Mouse (Mus musculus) kidney, embryonic 16.5 days (tissue): ENCODE results near the gene Tmem156. TPM values are rescaled to one million over a fixed set of nuclear protein-coding genes. Genes with fewer than 3 reads are reported as not detected.

ENCODE experiments used
- ATAC-seq: fragments of 200-750 bp; cut with Nextera tagmentation; 2 replicates; pipeline ENCODE4 v1.8.0; 2017; ENCODE audit warnings: moderate TSS enrichment; ENCODE audit not compliant: low FRiP score, low TSS enrichment
- H3K27ac ChIP-seq: fragments of 300-500 bp; sonication (generic); 2 replicates; pipeline ENCODE4 v1.5.1; 2014; ENCODE audit warnings: low read length
- H3K27me3 ChIP-seq: fragments of 300-500 bp; sonication (generic); 2 replicates; pipeline ENCODE4 v1.6.1; 2014; ENCODE audit warnings: low read length, control low read depth, mixed read lengths; ENCODE audit not compliant: insufficient read depth
- H3K36me3 ChIP-seq: fragments of 300-500 bp; sonication (generic); 2 replicates; pipeline ENCODE4 v1.6.1; 2014; ENCODE audit warnings: low read length, control low read depth, mixed read lengths; ENCODE audit not compliant: insufficient read depth
- H3K4me1 ChIP-seq: fragments of 300-500 bp; sonication (generic); 2 replicates; pipeline ENCODE4 v1.6.1; 2014; ENCODE audit warnings: low read length, control low read depth, mixed read lengths; ENCODE audit not compliant: insufficient read depth
- H3K4me2 ChIP-seq: fragments of 300-500 bp; sonication (generic); replicated peaks from 2 replicates; pipeline ENCODE4 v1.6.1; 2014; ENCODE audit warnings: low read depth, low read length
- H3K4me3 ChIP-seq: fragments of 300-500 bp; sonication (generic); 2 replicates; pipeline ENCODE4 v1.5.1; 2014; ENCODE audit warnings: mild to moderate bottlenecking, low read length
- H3K9ac ChIP-seq: fragments of 300-500 bp; sonication (generic); replicated peaks from 2 replicates; pipeline ENCODE4 v1.6.1; 2014; ENCODE audit warnings: low read length
- H3K9me3 ChIP-seq: fragments of 300-500 bp; sonication (generic); 2 replicates; pipeline ENCODE4 v1.6.1; 2016; ENCODE audit warnings: low read length, control low read depth
- WGBS: fragments of 180-500 bp; shearing (Covaris S2); extraction: QIAGEN DNeasy Blood & Tissue Kit; methylation state at CpG from one replicate; pipeline ENCODE4 v1.1.7; 2014; 5-methylcytosine and 5-hydroxymethylcytosine counted together
- polyA plus RNA-seq: library from polyadenylated mRNA; unstranded; fragments of >200 nt; fragmentation: Nextera tagmentation; extraction: Ambion mirVana; gene quantifications from 2 replicates; pipeline ENCODE4 v1.2.1, GENCODE M21; 2015

The Tmem156 gene
- polyA plus RNA-seq, 1 experiment from 2014 or later: 0.17 TPM

DNA sequence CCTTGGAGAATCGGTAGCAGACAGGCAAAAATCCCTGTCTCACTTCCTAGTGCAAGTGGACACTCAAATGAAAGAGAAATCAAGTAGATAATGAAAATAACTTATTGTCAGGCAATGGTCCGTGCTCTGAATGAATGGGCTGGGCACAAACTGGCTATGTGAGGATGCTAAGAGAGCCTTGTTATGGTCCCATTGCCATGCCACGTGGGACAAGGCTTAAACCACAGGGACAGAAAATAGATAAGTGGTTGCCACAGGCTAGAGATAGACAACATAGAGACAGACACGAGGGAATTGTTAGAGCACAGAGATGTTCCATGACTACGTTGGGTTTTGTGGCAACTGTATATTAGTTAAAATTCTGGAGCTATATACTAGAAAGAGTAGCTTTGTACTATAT lies 9.3 kb upstream of the Tmem156 start:
- no peak overlapping the region for H3K27ac ChIP-seq
- WGBS: 88% methylated on average over 5 of the region's 5 CpGs
- no peak overlapping the region for H3K4me2 ChIP-seq
- no peak overlapping the region for H3K9ac ChIP-seq
- no peak for ATAC-seq
- H3K36me3 ChIP-seq: no peaks in the 10 kb centered on the region
- H3K9me3 ChIP-seq: no peaks in the 10 kb centered on the region
- H3K27me3 ChIP-seq: no peaks in the 10 kb centered on the region
- H3K4me1 ChIP-seq: no peaks in the 10 kb centered on the region
- H3K4me3 ChIP-seq: no peak overlapping the region

DNA sequence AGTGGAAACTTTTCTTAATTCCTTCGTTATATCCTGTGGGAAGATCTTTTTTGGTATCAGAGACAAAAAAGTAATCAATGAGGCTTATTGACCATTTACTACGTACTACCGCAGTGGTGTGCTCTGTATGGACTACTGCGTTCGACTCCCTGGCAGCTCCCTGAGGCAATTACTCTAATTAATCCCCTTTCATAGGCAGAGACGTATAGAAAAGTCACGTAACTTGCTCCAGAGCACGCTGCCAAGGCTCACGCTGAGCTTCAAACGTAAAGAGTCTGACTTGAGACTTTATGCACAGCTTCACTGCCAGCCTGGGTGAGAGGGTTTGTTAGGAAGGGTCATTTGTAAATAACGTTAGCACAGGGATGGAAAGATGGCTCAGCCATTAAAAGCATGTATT lies 8.1 kb upstream of the Tmem156 start:
- H3K4me2 ChIP-seq: no peak overlapping the region
- no peak overlapping the region for H3K4me3 ChIP-seq
- no peak for ATAC-seq
- H3K9me3 ChIP-seq: no peaks in the 10 kb centered on the region
- no peaks in the 10 kb centered on the region for H3K36me3 ChIP-seq
- no peaks in the 10 kb centered on the region for H3K27me3 ChIP-seq
- no peak overlapping the region for H3K9ac ChIP-seq
- WGBS: 77% methylated on average over 11 of the region's 11 CpGs
- no peaks in the 10 kb centered on the region for H3K4me1 ChIP-seq
- no peak overlapping the region for H3K27ac ChIP-seq

DNA sequence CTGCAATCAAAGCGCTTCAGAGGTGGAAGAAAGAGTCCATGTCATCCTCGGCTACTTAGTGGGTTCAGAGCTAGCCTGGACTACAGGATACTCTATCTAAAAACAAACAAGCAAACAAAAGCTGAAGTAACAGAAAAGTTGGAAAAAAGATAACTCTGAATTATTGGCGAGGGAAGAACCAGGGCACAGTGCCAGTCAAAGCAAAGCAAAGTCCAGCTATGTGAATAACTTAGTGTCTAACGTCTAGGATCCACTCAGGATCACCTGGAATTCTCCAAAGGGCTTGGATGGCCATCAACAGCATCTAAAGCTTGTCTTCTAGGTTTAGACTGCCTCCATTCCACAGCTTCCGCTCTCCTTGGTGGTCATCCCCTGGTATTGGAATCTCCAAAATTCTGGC lies 5.5 kb upstream of the Tmem156 start:
- no peaks in the 10 kb centered on the region for H3K4me1 ChIP-seq
- no peaks in the 10 kb centered on the region for H3K27me3 ChIP-seq
- no peaks in the 10 kb centered on the region for H3K36me3 ChIP-seq
- no peak overlapping the region for H3K4me2 ChIP-seq
- no peak for ATAC-seq
- H3K9me3 ChIP-seq: no peaks in the 10 kb centered on the region
- no peak overlapping the region for H3K4me3 ChIP-seq
- no peak overlapping the region for H3K27ac ChIP-seq
- no peak overlapping the region for H3K9ac ChIP-seq
- 82% methylated on average over 5 of the region's 5 CpGs for WGBS

DNA sequence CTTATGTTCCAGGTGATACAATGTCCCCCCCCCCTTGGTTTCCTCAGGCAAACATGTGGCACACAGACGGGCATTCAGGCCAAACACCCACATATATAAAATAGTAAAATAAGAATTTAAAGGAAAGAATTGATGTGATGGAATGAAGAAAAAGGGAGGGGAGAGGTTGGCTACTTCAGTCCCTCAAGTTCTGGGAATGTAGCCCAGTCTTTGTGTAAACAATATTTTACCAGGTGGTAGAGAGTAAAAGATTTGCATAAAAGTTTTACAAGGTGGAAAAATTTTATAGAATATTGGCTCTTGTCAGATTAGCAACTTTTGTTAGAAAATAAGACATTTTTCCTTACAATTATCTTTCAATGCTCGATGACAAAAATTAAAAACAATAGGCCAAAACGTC lies 4.9 kb upstream of the Tmem156 start:
- Histone ChIP-seq H3K27me3 (no peaks in the 10 kb centered on the region), H3K4me3 (no peak overlapping the region), H3K4me2 (no peak overlapping the region), H3K36me3 (no peaks in the 10 kb centered on the region), H3K4me1 (no peaks in the 10 kb centered on the region), H3K27ac (no peak overlapping the region), H3K9ac (no peak overlapping the region), H3K9me3 (no peaks in the 10 kb centered on the region)
- ATAC-seq: no peak
- 52% methylated on average over 3 of the region's 3 CpGs for WGBS

DNA sequence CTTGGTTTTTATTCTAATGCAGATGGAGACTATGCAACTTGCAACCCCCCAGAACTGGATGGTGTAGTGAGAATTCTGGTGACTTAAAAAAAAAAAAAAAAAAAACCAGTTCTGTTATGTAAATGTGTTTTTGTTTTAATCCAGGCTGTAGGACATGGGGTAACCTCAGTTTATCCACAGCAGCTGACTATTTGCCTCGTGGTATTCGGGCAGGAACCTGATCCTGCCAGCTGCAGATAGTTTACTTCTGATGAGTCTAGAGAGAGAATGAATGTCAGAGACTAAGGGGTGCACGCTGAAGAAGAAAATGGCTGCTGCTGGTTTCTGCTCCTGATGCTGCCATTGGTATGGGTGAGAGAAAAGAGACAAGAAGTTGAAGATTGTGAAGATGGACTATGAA lies 4.2 kb upstream of the Tmem156 start:
- H3K4me1 ChIP-seq: no peaks in the 10 kb centered on the region
- H3K27ac ChIP-seq: no peak overlapping the region
- no peaks in the 10 kb centered on the region for H3K27me3 ChIP-seq
- H3K36me3 ChIP-seq: no peaks in the 10 kb centered on the region
- H3K9ac ChIP-seq: no peak overlapping the region
- H3K4me2 ChIP-seq: no peak overlapping the region
- H3K9me3 ChIP-seq: no peaks in the 10 kb centered on the region
- ATAC-seq: no peak
- H3K4me3 ChIP-seq: no peak overlapping the region
- 84% methylated on average over 3 of the region's 3 CpGs for WGBS

DNA sequence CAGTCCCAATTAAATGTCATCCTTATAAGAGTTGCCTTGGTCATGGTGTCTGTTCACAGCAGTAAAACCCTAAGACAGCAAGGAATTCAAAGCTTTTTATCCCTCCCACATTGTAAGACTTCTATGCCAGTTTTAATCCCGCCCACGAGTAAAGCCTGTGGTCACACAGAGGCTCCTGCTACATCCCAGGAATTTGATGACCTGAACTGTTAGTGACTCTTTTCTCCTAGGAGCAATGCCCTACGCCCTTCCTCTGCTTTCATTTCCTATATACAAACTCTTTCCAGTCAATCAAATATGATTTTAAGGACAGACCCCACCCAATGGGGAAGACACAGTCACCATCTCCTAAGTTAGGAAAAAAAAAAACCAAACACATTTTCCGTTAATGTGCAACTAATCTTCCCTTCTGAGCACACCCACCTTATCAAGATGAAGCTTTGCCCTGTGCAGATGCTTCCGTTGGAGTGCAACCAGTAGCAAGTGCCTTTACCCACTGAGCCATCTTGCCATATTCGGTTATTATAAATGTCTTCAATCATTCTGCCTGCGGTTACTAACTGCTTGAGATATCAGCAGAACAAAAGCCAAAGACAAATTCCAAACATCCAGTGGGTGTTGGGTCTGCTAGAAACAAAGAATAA lies 3.1 kb upstream of the Tmem156 start:
- Histone ChIP-seq H3K4me2 (no peak overlapping the region), H3K4me1 (no peaks in the 10 kb centered on the region), H3K36me3 (no peaks in the 10 kb centered on the region), H3K4me3 (no peak overlapping the region), H3K9me3 (no peaks in the 10 kb centered on the region), H3K27ac (no peak overlapping the region), H3K27me3 (no peaks in the 10 kb centered on the region), H3K9ac (no peak overlapping the region)
- ATAC-seq: no peak
- 88% methylated on average over 7 of the region's 7 CpGs for WGBS

DNA sequence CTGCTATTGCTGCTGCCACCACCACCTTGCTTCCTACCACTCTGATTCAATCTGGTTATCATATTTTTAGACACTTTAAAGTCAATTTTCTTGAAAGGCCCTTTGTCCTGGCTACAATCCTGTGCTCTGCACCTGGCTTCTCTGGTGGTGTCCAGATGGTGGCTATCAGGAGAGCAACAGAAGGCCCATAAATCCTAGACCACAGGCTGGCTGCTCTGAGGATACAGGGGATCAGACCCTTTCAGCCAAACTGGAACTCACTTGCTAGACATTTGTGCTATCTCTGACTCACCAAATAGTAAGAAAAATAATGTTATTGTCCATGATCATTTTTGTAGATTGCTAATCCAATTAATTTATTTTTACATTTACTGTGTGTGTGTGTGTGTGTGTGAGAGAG lies 1.8 kb upstream of the Tmem156 start:
- ATAC-seq: no peak
- no peaks in the 10 kb centered on the region for H3K36me3 ChIP-seq
- H3K9ac ChIP-seq: no peak overlapping the region
- H3K4me2 ChIP-seq: no peak overlapping the region
- no peaks in the 10 kb centered on the region for H3K27me3 ChIP-seq
- H3K27ac ChIP-seq: no peak overlapping the region
- no peak overlapping the region for H3K4me3 ChIP-seq
- no peaks in the 10 kb centered on the region for H3K4me1 ChIP-seq
- no peaks in the 10 kb centered on the region for H3K9me3 ChIP-seq

DNA sequence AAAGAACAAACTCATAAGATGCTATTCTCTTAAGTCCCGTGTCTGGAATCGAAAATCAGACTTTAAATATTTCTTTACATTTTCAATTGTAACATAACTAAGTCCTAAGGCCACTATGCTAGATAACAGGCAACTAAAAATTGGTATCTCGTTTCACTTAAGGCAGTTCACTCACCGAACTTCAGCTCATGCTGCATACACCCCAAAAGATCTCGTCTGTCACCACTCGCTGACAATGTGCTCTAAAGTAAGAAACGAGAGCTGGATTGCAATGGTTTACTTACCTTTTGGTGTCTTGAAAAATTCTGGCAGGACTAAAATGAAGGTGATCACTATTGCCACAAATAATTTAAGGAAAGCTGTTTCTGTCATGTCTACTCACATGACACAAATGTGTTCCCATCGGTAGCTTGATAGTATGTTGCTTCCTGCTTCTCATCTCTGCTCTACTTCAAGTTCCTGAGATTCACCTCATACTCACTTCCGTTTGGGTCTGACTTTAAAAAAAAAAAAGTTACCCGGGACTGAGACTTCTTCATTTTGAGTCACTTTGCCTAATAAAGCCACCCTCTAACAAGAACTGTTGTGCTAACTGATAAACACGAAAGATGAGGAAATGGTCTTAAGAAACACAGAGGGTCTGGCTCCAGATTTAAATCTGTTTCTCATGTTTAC lies 611 bp downstream of the Tmem156 start:
- Histone ChIP-seq H3K36me3 (no peaks in the 10 kb centered on the region), H3K4me3 (no peak overlapping the region), H3K4me1 (no peaks in the 10 kb centered on the region), H3K9ac (no peak overlapping the region), H3K9me3 (no peaks in the 10 kb centered on the region), H3K4me2 (no peak overlapping the region), H3K27ac (no peak overlapping the region), H3K27me3 (no peaks in the 10 kb centered on the region)
- no peak for ATAC-seq
- 68% methylated on average over 11 of the region's 11 CpGs for WGBS

DNA sequence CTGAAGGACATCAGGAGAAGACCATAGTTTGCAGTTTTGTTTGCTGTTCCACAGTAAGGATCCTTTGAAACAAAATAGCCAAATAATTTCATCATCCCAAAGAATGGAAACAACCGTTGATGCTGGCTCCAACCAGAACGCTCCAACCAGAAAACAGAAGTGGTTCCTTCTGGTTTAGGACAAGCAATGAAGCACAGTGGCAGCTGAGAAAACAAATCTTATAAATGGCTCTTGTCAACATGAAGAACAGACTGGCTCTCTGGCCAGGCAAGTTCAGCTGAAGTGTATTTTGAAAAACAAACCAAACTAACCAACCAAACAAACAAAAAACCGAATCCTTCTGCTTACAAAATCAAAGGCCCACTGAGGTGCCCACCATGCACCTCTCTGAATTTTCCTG lies 2.2 kb downstream of the Tmem156 start:
- no peak overlapping the region for H3K9ac ChIP-seq
- no peak overlapping the region for H3K27ac ChIP-seq
- no peaks in the 10 kb centered on the region for H3K27me3 ChIP-seq
- 52% methylated on average over 3 of the region's 3 CpGs for WGBS
- no peaks in the 10 kb centered on the region for H3K9me3 ChIP-seq
- H3K36me3 ChIP-seq: no peaks in the 10 kb centered on the region
- no peak overlapping the region for H3K4me3 ChIP-seq
- ATAC-seq: no peak
- H3K4me1 ChIP-seq: no peaks in the 10 kb centered on the region
- no peak overlapping the region for H3K4me2 ChIP-seq

DNA sequence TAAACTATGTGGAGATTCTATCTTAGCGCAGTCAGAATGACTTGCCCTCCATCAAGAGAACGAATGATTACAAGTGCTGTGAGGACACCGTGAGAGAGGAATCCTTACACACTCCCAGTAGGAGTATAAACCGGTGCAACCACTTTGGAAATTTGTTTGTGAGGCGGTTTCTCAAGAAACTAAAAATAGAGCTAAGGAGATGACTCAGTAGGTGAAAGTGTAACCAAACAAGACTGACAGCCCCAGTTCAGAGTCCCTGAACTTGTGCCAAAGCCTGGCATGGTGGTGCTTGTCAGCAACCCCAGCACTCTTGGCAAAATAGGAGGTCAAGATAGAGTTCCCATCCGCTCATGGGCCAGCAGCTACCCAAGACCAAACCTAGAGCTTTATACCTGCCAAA lies 5.4 kb downstream of the Tmem156 start:
- Histone ChIP-seq H3K36me3 (no peaks in the 10 kb centered on the region), H3K27ac (no peak overlapping the region), H3K9ac (no peak overlapping the region), H3K4me3 (no peak overlapping the region), H3K4me2 (no peak overlapping the region), H3K9me3 (no peaks in the 10 kb centered on the region), H3K4me1 (no peaks in the 10 kb centered on the region), H3K27me3 (no peaks in the 10 kb centered on the region)
- WGBS: 73% methylated on average over 6 of the region's 6 CpGs
- ATAC-seq: no peak
